Mouse (Mus musculus) E14TG2a.4 (cell line): ENCODE data around the gene Ano8.

ENCODE experiments used
- CTCF ChIP-seq: conservative IDR thresholded peaks from 2 replicates; pipeline ENCODE4 v1.5.1; 2014; ENCODE audit warnings: low read length
- NANOG ChIP-seq: IDR thresholded peaks from 2 replicates; pipeline ENCODE4 v1.6.1; 2014; ENCODE audit warnings: borderline replicate concordance, low read length, mixed read lengths

DNA sequence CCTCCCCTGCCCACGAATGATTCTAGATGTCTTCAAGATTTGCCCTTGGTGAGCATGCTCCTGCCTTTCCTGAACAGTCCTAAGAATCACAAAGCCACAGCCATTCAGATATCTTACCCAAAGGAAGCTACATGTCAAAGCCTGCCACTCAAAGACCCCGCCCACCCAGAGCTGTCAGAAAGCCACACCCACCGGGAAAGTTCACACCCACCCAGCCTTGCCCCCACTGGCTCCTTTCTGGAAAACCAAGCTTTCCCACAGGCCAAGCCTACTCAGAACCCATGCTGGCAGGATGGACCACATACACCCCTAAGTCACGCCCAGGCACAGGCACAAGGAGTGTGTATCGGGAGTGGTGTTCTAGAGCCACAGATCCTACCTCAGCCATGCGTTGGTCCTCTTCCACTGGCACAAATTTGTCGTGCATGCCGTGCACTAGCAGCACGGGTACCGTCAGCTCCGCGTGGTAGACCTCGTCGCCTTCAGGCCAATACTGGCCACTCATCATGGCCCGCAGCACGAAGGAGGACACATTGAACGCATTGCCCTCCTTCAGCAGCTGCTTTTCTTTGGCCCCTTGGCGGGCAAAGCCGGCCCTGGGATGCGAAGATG, 28.0 kb downstream of the Ano8 start:
- TF ChIP-seq CTCF = no peak
- no peak for TF ChIP-seq NANOG
